Mouse (Mus musculus): Measurements from ENCODE around the gene Strbp. TPM values are rescaled to one million over a fixed set of nuclear protein-coding genes. Genes with fewer than 3 reads are reported as not detected.
"Not testable (repeated sequence)": the region's sequence is repeated elsewhere in the genome, so short reads cannot be mapped to it uniquely, and the experiment has no call there.

Strbp gene
- polyA plus RNA-seq, 1 experiment from 2014 or later = 155 TPM

DNA sequence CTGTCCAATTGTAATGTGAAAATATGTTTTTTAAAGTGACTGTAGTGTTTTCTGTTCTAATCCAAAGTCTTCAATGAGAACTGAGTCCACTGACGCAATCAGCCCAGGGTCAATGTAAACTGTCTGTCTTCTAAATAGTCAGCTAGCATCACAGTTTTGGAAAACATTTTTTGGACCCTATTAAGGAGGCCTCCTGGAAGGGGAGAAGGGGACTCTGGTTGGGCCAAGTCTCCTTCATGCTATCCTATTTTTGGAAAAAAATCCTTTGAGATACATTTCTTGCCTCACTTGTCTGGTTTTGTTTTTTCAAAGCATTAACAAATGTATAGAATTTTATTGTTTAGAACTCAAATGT, 184.4 kb downstream of the Strbp start:
- ATAC-seq (ENCODE audit: low FRiP score, low TSS enrichment) = no peak
- no peak overlapping the region for H3K4me3 ChIP-seq (replicated peaks; ENCODE audit: low read depth, low read length)

DNA sequence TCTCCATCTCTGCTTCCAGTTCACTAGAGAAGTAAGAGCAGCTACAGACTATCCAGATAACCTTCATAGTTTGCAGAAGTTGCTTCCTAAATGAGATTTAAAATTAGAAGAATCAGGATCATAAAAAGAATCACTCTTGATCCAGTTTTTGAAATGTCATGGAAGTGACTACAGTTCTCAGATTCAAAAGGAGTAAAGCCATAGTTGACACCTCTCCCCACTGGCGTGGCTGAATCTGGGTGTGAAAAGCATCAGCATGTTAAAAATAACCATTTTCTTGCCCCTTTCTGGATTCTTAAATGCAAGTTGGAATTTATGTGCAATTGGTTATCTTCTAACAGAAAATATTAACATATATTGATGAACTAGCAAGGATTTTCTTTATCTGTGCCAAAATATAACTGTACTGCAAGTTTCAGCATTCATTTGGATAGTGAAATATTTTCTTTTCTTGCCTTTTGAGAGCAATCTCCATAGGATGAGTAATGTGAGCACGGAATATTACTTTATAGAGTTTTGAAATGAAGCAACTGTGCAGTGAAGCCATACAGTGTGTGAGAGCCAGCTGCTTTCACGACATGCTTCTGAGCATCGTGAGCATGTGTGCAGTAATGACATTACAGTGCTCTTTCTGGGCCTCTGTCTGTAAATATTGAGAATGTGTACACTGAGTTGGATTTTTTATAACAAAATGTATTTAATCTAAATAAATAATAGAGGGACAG, 184.9 kb downstream of the Strbp start:
- ATAC-seq (ENCODE audit: low FRiP score, low TSS enrichment) (no peak), DNase-seq (no peak)
- 87% methylated on average over 4 of the region's 4 CpGs for WGBS
- H3K27ac ChIP-seq (replicated peaks; ENCODE audit: low read depth, low read length) = 0 out of 2 replicates have a peak overlapping the region, but pooled peaks have one; percentile 86
- H3K4me2 ChIP-seq (ENCODE audit: low read length) = peak overlapping the region; percentile 62
- H3K4me1 ChIP-seq (ENCODE audit: control insufficient read depth, insufficient read depth, low read length) = peaks cover 27% of the 10 kb centered on the region
- H3K9ac ChIP-seq (replicated peaks; ENCODE audit: low read length) = peak overlapping the region; percentile 54; the same call in 1 of the 2 replicates
- peak overlapping the region; percentile 38 for H3K4me3 ChIP-seq (replicated peaks; ENCODE audit: low read depth, low read length)
- no peaks in the 10 kb centered on the region; the same call in 1 of the 2 replicates for H3K36me3 ChIP-seq (ENCODE audit: control insufficient read depth, insufficient read depth, low read length)
- H3K9me3 ChIP-seq (ENCODE audit: control insufficient read depth, low read length) = no peaks in the 10 kb centered on the region
- no peaks in the 10 kb centered on the region for H3K27me3 ChIP-seq (ENCODE audit: control insufficient read depth, insufficient read depth, low read length)

More for the DNA sequence above, 184.4 kb downstream of the Strbp start:
- Histone ChIP-seq H3K27me3 (ENCODE audit: control insufficient read depth, insufficient read depth, low read length) (no peaks in the 10 kb centered on the region), H3K4me1 (ENCODE audit: control insufficient read depth, insufficient read depth, low read length) (peaks cover 27% of the 10 kb centered on the region), H3K27ac (replicated peaks; ENCODE audit: low read depth, low read length) (no peak overlapping the region), H3K36me3 (ENCODE audit: control insufficient read depth, insufficient read depth, low read length) (no peaks in the 10 kb centered on the region; the same call in 1 of the 2 replicates), H3K4me2 (ENCODE audit: low read length) (peak overlapping the region; percentile 62), H3K9me3 (ENCODE audit: control insufficient read depth, low read length) (no peaks in the 10 kb centered on the region), H3K9ac (replicated peaks; ENCODE audit: low read length) (no peak overlapping the region)
- 90% methylated on average over 1 of the region's 1 CpGs for WGBS
- no peak for DNase-seq

DNA sequence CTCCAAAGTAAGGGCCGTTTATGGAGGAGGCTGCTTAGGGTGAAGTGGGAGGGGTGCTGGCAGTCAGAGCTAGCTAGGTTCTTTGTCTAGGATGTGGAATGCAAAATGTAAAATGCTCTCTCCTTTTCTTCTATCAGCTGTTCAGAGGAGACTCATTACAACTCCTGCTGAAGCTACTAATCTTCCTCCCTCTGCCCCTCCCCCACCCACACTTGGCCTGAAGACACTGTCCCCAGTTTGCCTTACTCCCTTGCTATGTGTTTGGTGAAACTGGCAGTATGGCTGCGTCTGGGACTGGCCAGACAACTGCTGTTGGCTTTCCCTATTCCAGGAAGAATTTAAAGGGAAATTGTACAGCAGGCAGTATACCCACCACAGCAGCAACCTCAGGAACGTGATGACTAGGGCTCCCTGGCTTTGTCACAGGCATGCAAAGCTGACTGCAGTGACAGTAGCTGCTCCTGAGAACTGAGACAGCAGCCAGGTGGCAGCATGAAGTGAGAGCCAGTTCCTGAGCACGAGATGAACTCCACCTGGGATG, 186.7 kb downstream of the Strbp start:
- peak overlapping the region; percentile 86 for H3K27ac ChIP-seq (replicated peaks; ENCODE audit: low read depth, low read length)
- no peaks in the 10 kb centered on the region for H3K27me3 ChIP-seq (ENCODE audit: control insufficient read depth, insufficient read depth, low read length)
- peak overlapping the region; percentile 54 for H3K9ac ChIP-seq (replicated peaks; ENCODE audit: low read length)
- H3K9me3 ChIP-seq (ENCODE audit: control insufficient read depth, low read length) = no peaks in the 10 kb centered on the region
- peaks cover 27% of the 10 kb centered on the region for H3K4me1 ChIP-seq (ENCODE audit: control insufficient read depth, insufficient read depth, low read length)
- peaks cover 14% of the 10 kb centered on the region for H3K36me3 ChIP-seq (ENCODE audit: control insufficient read depth, insufficient read depth, low read length)
- peak; percentile 77 for ATAC-seq (ENCODE audit: low FRiP score, low TSS enrichment)
- 23% methylated on average over 4 of the region's 4 CpGs for WGBS
- DNase-seq = peak; percentile 78
- peak overlapping the region; percentile 38 for H3K4me3 ChIP-seq (replicated peaks; ENCODE audit: low read depth, low read length)
- peak overlapping the region; percentile 62 for H3K4me2 ChIP-seq (ENCODE audit: low read length)

DNA sequence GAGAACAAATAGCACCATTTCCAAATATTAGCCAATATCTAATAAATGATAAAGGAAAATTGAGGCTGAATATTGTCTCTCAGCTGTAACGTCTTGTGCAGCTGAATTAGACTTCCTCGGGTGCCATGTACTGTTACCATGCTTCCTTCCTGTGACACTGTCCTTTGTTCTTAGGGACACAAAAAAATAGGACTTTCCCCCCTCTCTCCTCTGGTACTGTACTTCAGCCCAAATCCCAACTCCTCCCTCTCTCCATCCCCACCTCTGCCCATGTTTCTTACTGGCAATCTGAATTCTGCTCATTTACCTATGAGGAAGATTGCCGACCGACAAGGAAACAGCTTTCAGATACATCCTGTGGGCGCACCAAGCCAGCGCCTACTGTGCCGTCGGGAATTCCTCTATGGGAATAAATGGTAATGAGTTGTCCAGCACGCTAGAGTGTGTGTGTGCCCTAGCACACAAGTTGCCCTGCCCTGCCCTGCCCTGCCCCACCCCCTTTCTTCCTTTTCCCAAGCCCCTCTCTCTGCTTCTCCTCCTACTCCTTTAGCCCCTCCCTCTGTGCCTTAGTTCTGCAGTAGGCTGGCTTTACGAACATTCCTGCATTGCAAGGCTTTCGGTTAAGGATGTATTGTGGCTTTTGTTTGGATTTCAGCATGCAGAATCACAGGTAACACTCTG, 187.5 kb downstream of the Strbp start, which contains the start of gene Gpr21:
TSS of gene Gpr21 (plus strand) at position 303 of the 681 bp plus-strand sequence.
- ATAC-seq (ENCODE audit: low FRiP score, low TSS enrichment) (peak; percentile 85), DNase-seq (peak; percentile 72)
- peaks cover 27% of the 10 kb centered on the region for H3K4me1 ChIP-seq (ENCODE audit: control insufficient read depth, insufficient read depth, low read length)
- no peaks in the 10 kb centered on the region for H3K9me3 ChIP-seq (ENCODE audit: control insufficient read depth, low read length)
- H3K27me3 ChIP-seq (ENCODE audit: control insufficient read depth, insufficient read depth, low read length) = no peaks in the 10 kb centered on the region
- H3K27ac ChIP-seq (replicated peaks; ENCODE audit: low read depth, low read length) = peak within 1 kb of the TSS; percentile 86
- H3K36me3 ChIP-seq (ENCODE audit: control insufficient read depth, insufficient read depth, low read length) = peaks cover 17% of the 10 kb centered on the region
- peak within 1 kb of the TSS; percentile 54 for H3K9ac ChIP-seq (replicated peaks; ENCODE audit: low read length)
- WGBS = 18% methylated on average over 11 of the region's 11 CpGs
- H3K4me2 ChIP-seq (ENCODE audit: low read length) = peak within 1 kb of the TSS; percentile 62
- H3K4me3 ChIP-seq (replicated peaks; ENCODE audit: low read depth, low read length) = peak within 1 kb of the TSS; percentile 38

DNA sequence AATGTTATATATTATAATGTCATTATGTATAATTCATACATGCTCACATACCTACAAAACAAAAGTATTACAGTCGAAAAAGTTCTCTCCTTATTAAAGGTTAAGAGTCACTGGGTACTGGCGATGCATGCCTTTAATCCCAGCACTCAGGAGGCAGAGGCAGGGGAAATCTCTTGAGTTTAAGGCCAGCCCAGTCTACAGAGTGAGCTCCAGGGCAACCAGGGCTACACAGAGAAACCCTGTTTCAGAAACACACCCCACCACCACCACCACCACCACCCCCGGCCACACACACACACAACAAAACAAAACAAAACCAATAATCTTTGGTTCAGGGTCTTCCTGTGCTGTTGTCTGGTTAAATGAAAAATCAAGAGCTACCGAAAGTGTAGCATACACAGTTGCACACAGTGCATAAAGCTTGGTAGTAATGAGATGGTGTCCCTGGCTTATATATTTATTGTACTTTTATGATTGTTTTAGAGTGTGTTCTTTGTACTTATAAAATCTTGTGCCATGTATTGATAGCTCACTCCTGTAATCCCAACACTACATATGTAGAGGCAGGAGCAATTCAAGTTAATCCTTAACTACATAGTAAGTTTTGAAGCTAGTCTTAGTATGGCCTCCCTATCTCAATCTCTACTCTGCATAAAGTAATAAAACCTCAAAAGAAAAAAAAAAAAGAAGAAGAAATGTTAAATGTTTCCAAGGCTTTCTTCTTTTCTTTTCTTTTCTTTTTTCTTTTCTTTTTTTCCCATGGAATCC, 192.3 kb downstream of the Strbp start:
- WGBS = 96% methylated on average over 4 of the region's 4 CpGs
- H3K36me3 ChIP-seq (ENCODE audit: control insufficient read depth, insufficient read depth, low read length) = peaks cover 43% of the 10 kb centered on the region
- no peak overlapping the region for H3K9ac ChIP-seq (replicated peaks; ENCODE audit: low read length)
- H3K27me3 ChIP-seq (ENCODE audit: control insufficient read depth, insufficient read depth, low read length) = no peaks in the 10 kb centered on the region
- H3K4me1 ChIP-seq (ENCODE audit: control insufficient read depth, insufficient read depth, low read length) = 0 out of 2 replicates have a peak, but pooled peaks cover 4% of the 10 kb centered on the region
- H3K4me2 ChIP-seq (ENCODE audit: low read length) = no peak overlapping the region
- no peak overlapping the region for H3K4me3 ChIP-seq (replicated peaks; ENCODE audit: low read depth, low read length)
- H3K9me3 ChIP-seq (ENCODE audit: control insufficient read depth, low read length) = no peaks in the 10 kb centered on the region
- DNase-seq (no peak), ATAC-seq (ENCODE audit: low FRiP score, low TSS enrichment) (no peak)
- H3K27ac ChIP-seq (replicated peaks; ENCODE audit: low read depth, low read length) = no peak overlapping the region

DNA sequence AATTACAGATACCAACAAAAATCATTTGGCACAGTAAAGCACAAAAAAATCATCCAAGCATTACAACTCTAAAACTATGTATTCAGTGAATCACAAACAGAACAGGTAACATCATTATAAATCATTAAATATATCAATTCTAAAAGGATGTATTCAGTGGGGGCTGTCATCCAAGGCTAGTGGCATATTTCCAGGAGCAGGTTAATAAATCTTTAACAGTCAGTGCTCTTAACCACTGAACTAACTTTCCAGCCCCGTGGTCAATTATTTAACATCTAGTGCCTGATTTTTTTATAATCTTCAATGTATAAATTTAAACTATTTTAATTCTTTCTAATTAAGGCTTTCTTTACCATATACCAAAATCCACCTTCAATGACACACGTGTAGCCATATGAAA, 197.8 kb downstream of the Strbp start:
- not testable (repeated sequence) for H3K27me3 ChIP-seq (ENCODE audit: control insufficient read depth, insufficient read depth, low read length); H3K27ac ChIP-seq (replicated peaks; ENCODE audit: low read depth, low read length); H3K4me3 ChIP-seq (replicated peaks; ENCODE audit: low read depth, low read length); H3K4me1 ChIP-seq (ENCODE audit: control insufficient read depth, insufficient read depth, low read length); H3K9ac ChIP-seq (replicated peaks; ENCODE audit: low read length); DNase-seq; ATAC-seq (ENCODE audit: low FRiP score, low TSS enrichment); H3K9me3 ChIP-seq (ENCODE audit: control insufficient read depth, low read length); H3K4me2 ChIP-seq (ENCODE audit: low read length)
- WGBS = 94% methylated on average over 2 of the region's 2 CpGs
- peaks cover 55% of the 10 kb centered on the region for H3K36me3 ChIP-seq (ENCODE audit: control insufficient read depth, insufficient read depth, low read length)

DNA sequence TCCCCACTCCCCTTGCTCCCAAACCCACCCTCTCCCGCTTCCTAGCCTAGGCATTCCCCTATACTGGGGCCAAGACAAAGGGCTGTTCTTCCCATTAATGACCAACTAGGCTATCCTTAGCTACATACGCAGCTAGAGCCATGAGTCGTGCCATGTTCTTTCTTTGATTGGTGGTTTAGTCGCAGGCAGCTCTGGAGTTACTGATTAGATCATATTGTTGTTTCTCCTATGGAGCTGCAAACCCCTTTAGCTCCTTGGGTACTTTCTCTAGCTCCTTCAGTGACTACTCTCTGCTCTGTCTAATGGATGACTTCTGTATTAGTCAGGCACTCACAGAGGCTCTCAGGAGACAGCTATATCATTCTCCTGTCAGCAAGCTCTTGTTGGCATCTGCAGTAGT, 206.3 kb downstream of the Strbp start:
- Histone ChIP-seq H3K36me3 (ENCODE audit: control insufficient read depth, insufficient read depth, low read length) (peaks cover 50% of the 10 kb centered on the region), H3K9ac (replicated peaks; ENCODE audit: low read length) (no peak overlapping the region), H3K4me2 (ENCODE audit: low read length) (no peak overlapping the region), H3K4me1 (ENCODE audit: control insufficient read depth, insufficient read depth, low read length) (no peaks in the 10 kb centered on the region), H3K4me3 (replicated peaks; ENCODE audit: low read depth, low read length) (no peak overlapping the region), H3K27ac (replicated peaks; ENCODE audit: low read depth, low read length) (no peak overlapping the region), H3K9me3 (ENCODE audit: control insufficient read depth, low read length) (no peaks in the 10 kb centered on the region), H3K27me3 (ENCODE audit: control insufficient read depth, insufficient read depth, low read length) (no peaks in the 10 kb centered on the region)
- no peak for ATAC-seq (ENCODE audit: low FRiP score, low TSS enrichment)
- DNase-seq = no peak
- WGBS = 92% methylated on average over 4 of the region's 4 CpGs

DNA sequence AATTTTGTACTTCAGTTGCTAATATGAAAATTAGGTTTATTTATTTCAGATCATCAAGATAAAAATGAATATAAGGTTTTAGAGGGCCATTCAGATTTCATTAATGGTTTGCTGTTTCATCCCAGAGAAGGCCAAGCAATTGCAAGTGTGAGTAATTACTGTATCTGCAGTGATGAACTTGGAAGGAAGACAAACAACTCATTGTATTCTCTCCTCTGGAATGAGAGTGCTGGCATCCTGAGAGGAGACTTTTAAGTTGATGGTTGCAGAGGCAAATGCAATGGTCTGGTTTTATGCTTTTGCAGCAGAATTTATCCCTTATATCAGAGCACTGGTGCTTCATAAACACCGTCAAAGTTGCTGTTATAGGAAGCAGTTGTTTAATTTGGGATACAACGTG, 214.7 kb downstream of the Strbp start:
- Histone ChIP-seq H3K4me1 (ENCODE audit: control insufficient read depth, insufficient read depth, low read length) (no peaks in the 10 kb centered on the region), H3K27ac (replicated peaks; ENCODE audit: low read depth, low read length) (no peak overlapping the region), H3K27me3 (ENCODE audit: control insufficient read depth, insufficient read depth, low read length) (no peaks in the 10 kb centered on the region), H3K4me3 (replicated peaks; ENCODE audit: low read depth, low read length) (no peak overlapping the region), H3K9ac (replicated peaks; ENCODE audit: low read length) (no peak overlapping the region), H3K4me2 (ENCODE audit: low read length) (no peak overlapping the region), H3K36me3 (ENCODE audit: control insufficient read depth, insufficient read depth, low read length) (peaks cover 70% of the 10 kb centered on the region), H3K9me3 (ENCODE audit: control insufficient read depth, low read length) (no peaks in the 10 kb centered on the region)
- 98% methylated on average over 2 of the region's 2 CpGs for WGBS
- ATAC-seq (ENCODE audit: low FRiP score, low TSS enrichment) = no peak
- no peak for DNase-seq
